Mouse (Mus musculus) yolk sac, embryonic 10.5 days (tissue): ENCODE data around the gene Ppp1r9b.

Source experiments
- DNase-seq: peaks from one replicate; pipeline ENCODE4 v3.0.0-alpha.2; 2017; ENCODE audit warnings: low spot score

Gene Ppp1r9b

GRCm38 (mm10) chr11:95023481-95023880 lies 32.6 kb downstream of the Ppp1r9b start:
- DNase-seq: no peak

GRCm38 (mm10) chr11:95024439-95025184 lies 33.8 kb downstream of the Ppp1r9b start:
- DNase-seq: no peak

GRCm38 (mm10) chr11:95025227-95026012 lies 34.6 kb downstream of the Ppp1r9b start:
- no peak for DNase-seq

- DNase-seq: no peak
Measured at GRCm38 (mm10) chr11:95026090-95026542, 35.3 kb downstream of the Ppp1r9b start.

- DNase-seq: no peak
Measured at GRCm38 (mm10) chr11:95026849-95027248, 36.0 kb downstream of the Ppp1r9b start.

GRCm38 (mm10) chr11:95027850-95028470 lies 37.1 kb downstream of the Ppp1r9b start:
- DNase-seq: no peak

GRCm38 (mm10) chr11:95032945-95033344 lies 42.1 kb downstream of the Ppp1r9b start:
- DNase-seq: no peak

- no peak for DNase-seq
Measured at GRCm38 (mm10) chr11:95033617-95034016, 42.8 kb downstream of the Ppp1r9b start.

GRCm38 (mm10) chr11:95034902-95035301 lies 44.1 kb downstream of the Ppp1r9b start:
- no peak for DNase-seq

GRCm38 (mm10) chr11:95036521-95036920 lies 45.7 kb downstream of the Ppp1r9b start:
- no peak for DNase-seq

- DNase-seq: no peak
Measured at GRCm38 (mm10) chr11:95037306-95037705, 46.5 kb downstream of the Ppp1r9b start.

GRCm38 (mm10) chr11:95038156-95038817 lies 47.5 kb downstream of the Ppp1r9b start:
- no peak for DNase-seq

- DNase-seq: peak; percentile 66
Measured at GRCm38 (mm10) chr11:95038818-95039655, 48.2 kb downstream of the Ppp1r9b start.

- no peak for DNase-seq
Measured at GRCm38 (mm10) chr11:95039766-95040165, 48.9 kb downstream of the Ppp1r9b start.

- no peak for DNase-seq
Measured at GRCm38 (mm10) chr11:95040491-95041138, 49.8 kb downstream of the Ppp1r9b start.

GRCm38 (mm10) chr11:95041139-95041609 lies 50.3 kb downstream of the Ppp1r9b start, which contains the start of gene Pdk2:
Pdk2 (minus strand) TSS chr11:95041354.
- DNase-seq: peak; percentile 96

GRCm38 (mm10) chr11:95042096-95042495 lies 51.3 kb downstream of the Ppp1r9b start:
- peak; percentile 77 for DNase-seq

GRCm38 (mm10) chr11:95043060-95043459 lies 52.2 kb downstream of the Ppp1r9b start:
- no peak for DNase-seq

GRCm38 (mm10) chr11:95043608-95044007 lies 52.8 kb downstream of the Ppp1r9b start:
- DNase-seq: no peak

- no peak for DNase-seq
Measured at GRCm38 (mm10) chr11:95044185-95044870, 53.5 kb downstream of the Ppp1r9b start.
